Mouse (Mus musculus) limb, embryonic 12.5 days (tissue): ENCODE data around the gene Slc30a3. TPM values are rescaled to one million over a fixed set of nuclear protein-coding genes. Genes with fewer than 3 reads are reported as not detected.
A peak's percentile ranks its signal among the peaks of the same experiment; 100 is the strongest.
"Not testable (repeated sequence)": the region's sequence is repeated elsewhere in the genome, so short reads cannot be mapped to it uniquely, and the experiment has no call there.

Source experiments
- ATAC-seq: fragments of 200-750 bp; cut with Nextera tagmentation; 2 replicates; pipeline ENCODE4 v1.8.0; 2017; ENCODE audit warnings: low read depth, moderate TSS enrichment; ENCODE audit not compliant: insufficient number of reproducible peaks, insufficient read depth, low FRiP score, low TSS enrichment
- H3K27ac ChIP-seq: fragments of 300-500 bp; sonication (generic); 2 replicates; pipeline ENCODE4 v1.5.1; 2016; ENCODE audit warnings: mild to moderate bottlenecking, moderate library complexity
- H3K27me3 ChIP-seq: fragments of 300-500 bp; sonication (generic); 2 replicates; pipeline ENCODE4 v1.6.1; 2016; ENCODE audit warnings: mild to moderate bottlenecking, moderate library complexity
- H3K36me3 ChIP-seq: fragments of 300-500 bp; sonication (generic); 2 replicates; pipeline ENCODE4 v1.6.1; 2016; ENCODE audit warnings: mild to moderate bottlenecking, moderate library complexity
- H3K4me1 ChIP-seq: fragments of 300-500 bp; sonication (generic); replicated peaks from 2 replicates; pipeline ENCODE4 v1.6.1; 2016
- H3K4me2 ChIP-seq: fragments of 300-500 bp; sonication (generic); 2 replicates; pipeline ENCODE4 v1.6.1; 2016; ENCODE audit warnings: mild to moderate bottlenecking, moderate library complexity
- H3K4me3 ChIP-seq: fragments of 300-500 bp; sonication (generic); replicated peaks from 2 replicates; pipeline ENCODE4 v1.5.1; 2016; ENCODE audit warnings: mild to moderate bottlenecking
- H3K9ac ChIP-seq: fragments of 300-500 bp; sonication (generic); replicated peaks from 2 replicates; pipeline ENCODE4 v1.6.1; 2016; ENCODE audit warnings: mild to moderate bottlenecking, moderate library complexity
- H3K9me3 ChIP-seq: fragments of 300-500 bp; sonication (generic); 2 replicates; pipeline ENCODE4 v1.6.1; 2016; ENCODE audit warnings: mild to moderate bottlenecking, moderate library complexity
- WGBS: fragments of 180-500 bp; shearing (Covaris S2); methylation state at CpG from one replicate; pipeline ENCODE4 v1.1.7; 2016; 5-methylcytosine and 5-hydroxymethylcytosine counted together
- polyA plus RNA-seq: library from polyadenylated mRNA; unstranded; fragments of >200 nt; fragmentation: Nextera tagmentation; extraction: Ambion mirVana; gene quantifications from 2 replicates; pipeline ENCODE4 v1.2.1, GENCODE M21; 2016

Slc30a3 gene
- polyA plus RNA-seq, 1 experiment from 2014 or later: 0.21 TPM

GRCm38 (mm10) chr5:31071821-31072220 is 36.2 kb downstream of the Slc30a3 start:
- Histone ChIP-seq H3K36me3 (peaks cover 100% of the 10 kb centered on the region), H3K27ac (no peak overlapping the region), H3K27me3 (no peaks in the 10 kb centered on the region), H3K4me3 (no peak overlapping the region), H3K9me3 (no peaks in the 10 kb centered on the region), H3K4me2 (no peak overlapping the region), H3K9ac (no peak overlapping the region), H3K4me1 (no peaks in the 10 kb centered on the region)
- no peak for ATAC-seq
- WGBS: 90% methylated on average over 11 of the region's 11 CpGs

- Histone ChIP-seq H3K9ac (no peak overlapping the region), H3K4me2 (no peak overlapping the region), H3K27ac (no peak overlapping the region), H3K9me3 (no peaks in the 10 kb centered on the region), H3K36me3 (peaks cover 100% of the 10 kb centered on the region), H3K27me3 (no peaks in the 10 kb centered on the region), H3K4me1 (no peaks in the 10 kb centered on the region), H3K4me3 (no peak overlapping the region)
- WGBS: 85% methylated on average over 2 of the region's 2 CpGs
- ATAC-seq: no peak
Measured at GRCm38 (mm10) chr5:31071059-31071458, 37.0 kb downstream of the Slc30a3 start.

- Histone ChIP-seq H3K27me3 (no peaks in the 10 kb centered on the region), H3K9me3 (no peaks in the 10 kb centered on the region), H3K4me1 (no peaks in the 10 kb centered on the region), H3K4me3 (no peak overlapping the region), H3K9ac (no peak overlapping the region), H3K36me3 (peaks cover 96% of the 10 kb centered on the region), H3K4me2 (no peak overlapping the region), H3K27ac (no peak overlapping the region)
- WGBS: 91% methylated on average over 3 of the region's 3 CpGs
- no peak for ATAC-seq
Measured at GRCm38 (mm10) chr5:31069810-31070209, 38.2 kb downstream of the Slc30a3 start.

- H3K36me3 ChIP-seq: peaks cover 47% of the 10 kb centered on the region
Measured at GRCm38 (mm10) chr5:31055216-31056140, 52.6 kb downstream of the Slc30a3 start.

GRCm38 (mm10) chr5:31054261-31055215 is 53.5 kb downstream of the Slc30a3 start, which contains the start of gene Cad:
Gene Cad (plus strand): TSS chr5:31054780.
- Histone ChIP-seq H3K27ac (peak within 1 kb of the TSS; percentile 80), H3K9ac (peak within 1 kb of the TSS; percentile 80), H3K4me2 (peak within 1 kb of the TSS; percentile 85), H3K4me3 (peak within 1 kb of the TSS; percentile 68), H3K9me3 (no peaks in the 10 kb centered on the region), H3K4me1 (peaks cover 15% of the 10 kb centered on the region), H3K36me3 (peaks cover 37% of the 10 kb centered on the region), H3K27me3 (no peaks in the 10 kb centered on the region)
- ATAC-seq: peak; percentile 97
- under 1% methylated on average over 64 of the region's 64 CpGs for WGBS

More at GRCm38 (mm10) chr5:31055216-31056140, 52.6 kb downstream of the Slc30a3 start:
- H3K4me1 ChIP-seq: peaks cover 15% of the 10 kb centered on the region
- 14% methylated on average over 19 of the region's 19 CpGs for WGBS
- H3K4me2 ChIP-seq: peak overlapping the region; percentile 85
- H3K9ac ChIP-seq: peak overlapping the region; percentile 80
- no peaks in the 10 kb centered on the region for H3K9me3 ChIP-seq
- ATAC-seq: no peak; the same call in 1 of the 2 replicates
- H3K27ac ChIP-seq: peak overlapping the region; percentile 80
- peak overlapping the region; percentile 68 for H3K4me3 ChIP-seq
- H3K27me3 ChIP-seq: no peaks in the 10 kb centered on the region

GRCm38 (mm10) chr5:31053728-31054127 is 54.3 kb downstream of the Slc30a3 start:
- H3K36me3 ChIP-seq: peaks cover 29% of the 10 kb centered on the region
- not testable (repeated sequence) for ATAC-seq, H3K9me3 ChIP-seq, H3K27me3 ChIP-seq, H3K9ac ChIP-seq
- 62% methylated on average over 4 of the region's 4 CpGs for whole genome bisulfite sequencing
- peak overlapping the region; percentile 68 for H3K4me3 ChIP-seq
- peaks cover 15% of the 10 kb centered on the region for H3K4me1 ChIP-seq
- H3K27ac ChIP-seq: peak overlapping the region; percentile 80
- peak overlapping the region; percentile 85 for H3K4me2 ChIP-seq

- H3K9me3 ChIP-seq: no peaks in the 10 kb centered on the region
- H3K36me3 ChIP-seq: peaks cover 9% of the 10 kb centered on the region
- H3K4me2 ChIP-seq: no peak overlapping the region
- no peak for ATAC-seq
- no peak overlapping the region for H3K4me3 ChIP-seq
- no peak overlapping the region for H3K27ac ChIP-seq
- H3K4me1 ChIP-seq: peaks cover 15% of the 10 kb centered on the region; the same call in 1 of the 2 replicates
- no peak overlapping the region for H3K9ac ChIP-seq
- H3K27me3 ChIP-seq: no peaks in the 10 kb centered on the region
Measured at GRCm38 (mm10) chr5:31050427-31050826, 57.6 kb downstream of the Slc30a3 start.

- ATAC-seq: peak; percentile 11
- Histone ChIP-seq H3K27me3 (no peaks in the 10 kb centered on the region), H3K9ac (peak within 1 kb of the TSS; percentile 77), H3K36me3 (peaks cover 14% of the 10 kb centered on the region), H3K27ac (peak within 1 kb of the TSS; percentile 92), H3K4me3 (peak within 1 kb of the TSS; percentile 67), H3K9me3 (no peaks in the 10 kb centered on the region), H3K4me1 (peaks cover 10% of the 10 kb centered on the region; the same call in 1 of the 2 replicates), H3K4me2 (peak within 1 kb of the TSS; percentile 79)
- under 1% methylated on average over 23 of the region's 23 CpGs for WGBS
Measured at GRCm38 (mm10) chr5:31048763-31049641, 59.0 kb downstream of the Slc30a3 start, which contains the start of gene Slc5a6. Gene Slc5a6 (minus strand): TSS chr5:31048924.

- H3K9ac ChIP-seq: peak within 1 kb of the TSS; percentile 77
- H3K27ac ChIP-seq: peak within 1 kb of the TSS; percentile 92
- peak within 1 kb of the TSS; percentile 67 for H3K4me3 ChIP-seq
- H3K9me3 ChIP-seq: no peaks in the 10 kb centered on the region
- no peaks in the 10 kb centered on the region for H3K27me3 ChIP-seq
- 1% methylated on average over 73 of the region's 73 CpGs for WGBS
- H3K4me1 ChIP-seq: peaks cover 7% of the 10 kb centered on the region; the same call in 1 of the 2 replicates
- H3K36me3 ChIP-seq: peaks cover 16% of the 10 kb centered on the region
- peak within 1 kb of the TSS; percentile 79 for H3K4me2 ChIP-seq
- peak; percentile 98 for ATAC-seq
Measured at GRCm38 (mm10) chr5:31047848-31048762, 59.9 kb downstream of the Slc30a3 start, which contains the start of gene Atraid. Gene Atraid (plus strand): TSS chr5:31048312.
